Mouse (Mus musculus) forebrain, embryonic 14.5 days (tissue): ENCODE measurements around the gene Prune1. TPM values are rescaled to one million over a fixed set of nuclear protein-coding genes. Genes with fewer than 3 reads are reported as not detected.

ENCODE experiments used
- ATAC-seq: fragments of 200-750 bp; cut with Nextera tagmentation; 2 replicates; pipeline ENCODE4 v1.8.0; 2017; ENCODE audit warnings: mild to moderate bottlenecking, moderate library complexity
- DNase-seq: peaks from one replicate; pipeline ENCODE4 v3.0.0-alpha.2; 2015; ENCODE audit warnings: low spot score
- H3K27ac ChIP-seq: fragments of 300-500 bp; sonication (generic); 2 replicates; pipeline ENCODE4 v1.5.1; 2014; ENCODE audit warnings: low read depth, mild to moderate bottlenecking, control low read depth, low read length, moderate library complexity
- H3K27me3 ChIP-seq: fragments of 300-500 bp; sonication (generic); replicated peaks from 2 replicates; pipeline ENCODE4 v1.6.1; 2014; ENCODE audit warnings: low read length, control low read depth, mixed read lengths; ENCODE audit not compliant: control insufficient read depth, insufficient read depth
- H3K36me3 ChIP-seq: fragments of 300-500 bp; sonication (generic); 2 replicates; pipeline ENCODE4 v1.6.1; 2014; ENCODE audit warnings: low read length, control low read depth; ENCODE audit not compliant: control insufficient read depth, insufficient read depth
- H3K4me1 ChIP-seq: fragments of 300-500 bp; sonication (generic); 2 replicates; pipeline ENCODE4 v1.6.1; 2014; ENCODE audit warnings: antibody characterized with exemption, low read length, control low read depth; ENCODE audit not compliant: control insufficient read depth, insufficient read depth
- H3K4me2 ChIP-seq: fragments of 300-500 bp; sonication (generic); 2 replicates; pipeline ENCODE4 v1.6.1; 2014; ENCODE audit warnings: mild to moderate bottlenecking, control low read depth, low read length
- H3K4me3 ChIP-seq: fragments of 300-500 bp; sonication (generic); 2 replicates; pipeline ENCODE4 v1.5.1; 2014; ENCODE audit warnings: low read depth, low read length, control low read depth
- H3K9ac ChIP-seq: fragments of 300-500 bp; sonication (generic); 2 replicates; pipeline ENCODE4 v1.6.1; 2014; ENCODE audit warnings: mild to moderate bottlenecking, low read length, control low read depth, moderate library complexity
- H3K9me3 ChIP-seq: fragments of 300-500 bp; sonication (generic); replicated peaks from 2 replicates; pipeline ENCODE4 v1.6.1; 2016; ENCODE audit warnings: low read length, control low read depth, mixed read lengths; ENCODE audit not compliant: control insufficient read depth
- WGBS: fragments of 180-500 bp; shearing (Covaris S2); extraction: QIAGEN DNeasy Blood & Tissue Kit; methylation state at CpG from one replicate; pipeline ENCODE4 v1.1.7; 2014; 5-methylcytosine and 5-hydroxymethylcytosine counted together
- polyA plus RNA-seq: library from polyadenylated mRNA; unstranded; fragments of >200 nt; fragmentation: Nextera tagmentation; extraction: Ambion mirVana; gene quantifications from 2 replicates; pipeline ENCODE4 v1.2.1, GENCODE M21; 2014

Prune1 gene
- polyA plus RNA-seq, 1 experiment from 2014 or later, result 40.7 TPM

DNA sequence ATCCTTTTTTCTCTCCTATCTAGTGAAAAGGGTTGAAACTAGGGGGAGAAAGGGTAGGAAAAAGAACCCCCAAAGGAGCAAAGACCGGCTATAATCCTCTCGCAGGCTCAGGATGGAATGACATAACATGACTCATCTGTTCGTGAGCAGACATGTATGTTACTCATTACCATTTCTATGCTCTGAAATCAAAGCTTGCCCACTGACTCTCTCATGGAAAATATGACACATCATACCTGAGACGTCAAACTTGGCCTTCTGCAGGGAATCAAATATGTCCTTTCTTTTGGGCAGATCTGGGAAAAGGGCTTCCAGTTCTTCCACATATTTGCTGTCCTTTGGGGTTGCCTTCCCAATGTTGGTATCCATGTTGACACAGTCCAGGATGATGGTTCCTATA is 19.9 kb downstream of the Prune1 start:
- WGBS, result 98% methylated on average over 4 of the region's 4 CpGs
- no peaks in the 10 kb centered on the region for H3K4me1 ChIP-seq
- no peak overlapping the region for H3K4me2 ChIP-seq
- no peak for ATAC-seq
- no peaks in the 10 kb centered on the region for H3K9me3 ChIP-seq
- H3K36me3 ChIP-seq, result peaks cover 85% of the 10 kb centered on the region
- no peak overlapping the region for H3K9ac ChIP-seq
- H3K27ac ChIP-seq, result no peak overlapping the region
- no peaks in the 10 kb centered on the region for H3K27me3 ChIP-seq
- H3K4me3 ChIP-seq, result no peak overlapping the region
- DNase-seq, result no peak

DNA sequence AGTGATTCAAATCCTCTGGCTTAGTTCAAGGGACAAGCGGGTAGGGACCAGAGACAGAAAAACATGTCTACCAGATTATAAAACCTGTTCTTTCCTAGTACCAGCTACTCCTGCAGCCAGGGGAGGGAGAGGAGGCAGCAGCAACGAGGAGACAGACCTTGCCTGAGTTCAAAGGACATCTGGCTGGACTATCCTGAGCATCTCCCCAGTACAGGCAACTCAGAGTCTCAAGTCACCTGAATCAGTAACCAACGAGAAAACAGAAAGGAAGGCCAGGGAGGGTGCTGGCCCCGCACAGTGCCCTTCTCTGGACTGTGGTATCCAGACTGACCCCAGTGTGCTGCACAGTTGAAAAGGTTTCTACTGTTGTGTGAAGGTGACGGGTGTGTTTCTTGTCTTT is 24.9 kb downstream of the Prune1 start:
- H3K4me2 ChIP-seq, result no peak overlapping the region
- no peaks in the 10 kb centered on the region for H3K27me3 ChIP-seq
- DNase-seq (no peak), ATAC-seq (no peak)
- H3K27ac ChIP-seq, result no peak overlapping the region
- no peaks in the 10 kb centered on the region for H3K9me3 ChIP-seq
- H3K9ac ChIP-seq, result no peak overlapping the region
- no peak overlapping the region for H3K4me3 ChIP-seq
- H3K36me3 ChIP-seq, result peaks cover 78% of the 10 kb centered on the region
- no peaks in the 10 kb centered on the region for H3K4me1 ChIP-seq
- WGBS, result 86% methylated on average over 5 of the region's 5 CpGs

DNA sequence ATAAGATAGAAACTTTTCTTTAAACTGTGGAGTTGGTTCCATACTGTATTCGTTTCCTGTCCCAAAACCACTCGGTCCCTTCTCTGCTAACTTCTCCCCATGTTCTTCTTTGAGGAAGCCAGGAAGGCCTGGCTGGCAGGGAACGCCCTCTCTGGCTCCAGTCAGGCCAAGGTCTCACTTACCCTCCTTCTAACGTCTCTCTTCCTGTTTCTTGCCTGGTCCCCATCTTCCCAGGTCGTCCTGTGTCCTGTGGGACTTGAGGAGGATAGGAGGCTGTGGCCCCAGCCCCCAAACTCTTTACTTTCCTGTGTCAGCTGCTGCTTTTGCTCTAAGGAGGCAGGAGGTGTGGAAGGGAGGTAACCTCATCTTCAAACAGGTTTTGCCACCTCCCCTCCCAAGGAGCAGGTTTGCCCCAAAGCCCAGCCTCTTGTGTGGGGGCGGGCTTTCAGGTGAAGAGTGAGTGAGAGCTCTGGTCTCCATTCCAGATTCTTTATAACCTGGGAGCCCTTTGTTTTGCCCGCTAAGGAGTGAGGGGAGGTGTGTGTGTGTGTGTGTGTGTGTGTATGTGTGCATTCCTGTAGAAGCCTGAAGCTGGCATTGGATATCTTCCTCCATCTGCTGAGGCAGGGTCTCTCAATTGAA is 31.0 kb downstream of the Prune1 start, which contains the start of gene Bnipl:
Bnipl (minus strand) TSS at position 411 of the 642 bp plus-strand sequence.
- H3K9me3 ChIP-seq, result no peaks in the 10 kb centered on the region
- WGBS, result 61% methylated on average over 7 of the region's 7 CpGs
- no peaks in the 10 kb centered on the region for H3K27me3 ChIP-seq
- no peak within 1 kb of the TSS for H3K4me2 ChIP-seq
- DNase-seq (no peak), ATAC-seq (no peak)
- H3K4me3 ChIP-seq, result no peak within 1 kb of the TSS
- H3K27ac ChIP-seq, result no peak within 1 kb of the TSS
- peaks cover 29% of the 10 kb centered on the region for H3K36me3 ChIP-seq
- no peaks in the 10 kb centered on the region for H3K4me1 ChIP-seq
- H3K9ac ChIP-seq, result no peak within 1 kb of the TSS

DNA sequence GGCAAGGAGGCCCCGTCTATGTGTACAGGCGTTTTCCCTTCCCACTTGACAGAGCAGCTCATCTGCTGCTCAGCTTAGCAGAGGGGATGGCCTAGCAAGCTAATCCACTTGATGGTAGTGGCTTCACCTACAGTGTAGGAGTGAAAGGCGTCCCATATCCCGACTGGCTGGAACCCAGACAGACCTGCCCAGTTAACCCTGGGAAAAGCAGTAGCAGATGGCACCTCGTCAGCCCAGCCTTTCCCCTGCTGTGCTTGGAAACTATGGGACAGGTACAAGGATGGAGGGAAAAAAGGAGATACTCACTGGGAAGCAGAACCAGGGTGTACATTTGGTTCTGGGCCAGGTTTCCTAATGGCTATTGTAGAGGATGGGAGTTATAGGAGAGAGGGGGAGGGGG is 31.5 kb downstream of the Prune1 start:
- Histone ChIP-seq H3K4me1 (no peaks in the 10 kb centered on the region), H3K36me3 (peaks cover 25% of the 10 kb centered on the region), H3K27ac (no peak overlapping the region), H3K9ac (no peak overlapping the region), H3K4me2 (no peak overlapping the region), H3K4me3 (no peak overlapping the region), H3K27me3 (no peaks in the 10 kb centered on the region), H3K9me3 (no peaks in the 10 kb centered on the region)
- 85% methylated on average over 5 of the region's 5 CpGs for WGBS
- DNase-seq (no peak), ATAC-seq (no peak)

DNA sequence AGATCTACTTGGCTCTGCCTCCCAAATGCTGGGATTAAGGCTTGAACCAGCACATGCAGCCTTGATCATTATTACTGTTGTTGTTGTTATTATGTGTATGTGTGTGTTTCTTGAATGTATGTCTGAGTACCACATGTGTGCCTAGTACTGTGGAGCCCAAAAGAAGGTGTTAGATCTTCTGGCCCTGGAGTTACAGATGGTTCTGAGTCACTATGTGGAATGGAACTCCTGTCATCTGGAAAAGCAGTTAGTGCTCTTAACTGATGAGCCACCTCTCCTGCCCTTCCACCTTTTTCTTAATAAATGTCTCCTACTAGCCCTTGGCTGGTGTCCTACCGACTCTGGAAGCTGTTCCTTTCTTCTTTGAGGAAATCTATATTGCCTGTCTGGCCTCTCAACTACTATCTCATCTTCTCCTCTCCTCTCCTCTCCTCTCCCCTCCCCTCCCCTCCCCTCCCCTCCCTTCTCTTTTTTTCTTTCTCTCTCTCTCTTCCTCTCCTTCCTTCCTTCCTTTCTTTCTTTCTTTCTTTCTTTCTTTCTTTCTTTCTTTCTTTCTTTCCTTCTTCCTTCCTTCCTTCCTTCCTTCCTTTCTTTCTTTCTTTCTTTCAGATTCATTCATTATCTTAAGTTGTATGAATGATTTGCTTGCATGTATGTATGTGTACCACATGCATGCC is 34.1 kb downstream of the Prune1 start:
- Histone ChIP-seq H3K4me1 (no peaks in the 10 kb centered on the region), H3K4me3 (no peak overlapping the region), H3K4me2 (no peak overlapping the region), H3K9ac (no peak overlapping the region), H3K36me3 (0 out of 2 replicates have a peak, but pooled peaks cover 5% of the 10 kb centered on the region), H3K27ac (no peak overlapping the region), H3K27me3 (no peaks in the 10 kb centered on the region), H3K9me3 (no peaks in the 10 kb centered on the region)
- ATAC-seq (no peak), DNase-seq (no peak)
- WGBS, result 96% methylated on average over 1 of the region's 1 CpGs

DNA sequence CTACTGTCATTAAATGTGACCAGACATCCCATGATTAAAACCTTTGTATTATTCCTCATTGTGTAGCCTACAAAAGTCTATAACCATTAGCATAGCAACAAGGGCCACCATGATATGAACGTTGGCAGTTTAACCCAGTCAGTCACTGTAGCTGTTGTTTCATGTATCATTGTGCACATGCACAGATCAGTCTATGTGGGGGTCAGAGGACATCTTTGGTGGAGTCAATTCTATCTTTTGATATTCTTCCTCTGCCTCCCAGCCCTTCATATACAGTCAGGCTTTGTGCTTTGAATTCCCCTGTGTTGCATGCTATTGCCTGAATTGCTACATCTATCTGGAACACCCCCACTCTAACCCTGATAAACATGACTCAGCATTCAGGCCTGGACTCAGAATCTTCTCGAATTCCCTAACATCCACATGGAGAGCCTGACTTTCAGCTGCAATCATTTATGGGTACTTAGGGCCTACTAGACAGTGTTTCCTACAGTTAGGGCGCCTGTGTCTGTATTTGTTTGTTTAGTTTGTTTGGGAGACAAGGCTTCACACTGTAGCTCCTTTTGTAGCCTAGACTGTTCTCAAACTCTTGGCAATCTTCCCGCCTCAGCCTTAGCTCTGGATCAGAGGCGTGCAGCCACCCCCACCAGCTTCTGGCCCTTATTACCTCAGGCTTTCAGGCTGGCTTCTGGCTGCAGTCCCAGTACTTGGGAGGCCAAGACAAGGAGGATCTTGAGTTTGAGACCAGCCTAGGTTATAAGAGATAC is 35.2 kb downstream of the Prune1 start:
- ATAC-seq, result no peak
- peak; percentile 23 for DNase-seq
- H3K27me3 ChIP-seq, result no peaks in the 10 kb centered on the region
- no peak overlapping the region for H3K27ac ChIP-seq
- peaks cover 6% of the 10 kb centered on the region for H3K36me3 ChIP-seq
- H3K4me1 ChIP-seq, result no peaks in the 10 kb centered on the region
- H3K4me3 ChIP-seq, result no peak overlapping the region
- no peak overlapping the region for H3K9ac ChIP-seq
- 72% methylated on average over 5 of the region's 5 CpGs for WGBS
- H3K4me2 ChIP-seq, result no peak overlapping the region
- no peaks in the 10 kb centered on the region for H3K9me3 ChIP-seq

DNA sequence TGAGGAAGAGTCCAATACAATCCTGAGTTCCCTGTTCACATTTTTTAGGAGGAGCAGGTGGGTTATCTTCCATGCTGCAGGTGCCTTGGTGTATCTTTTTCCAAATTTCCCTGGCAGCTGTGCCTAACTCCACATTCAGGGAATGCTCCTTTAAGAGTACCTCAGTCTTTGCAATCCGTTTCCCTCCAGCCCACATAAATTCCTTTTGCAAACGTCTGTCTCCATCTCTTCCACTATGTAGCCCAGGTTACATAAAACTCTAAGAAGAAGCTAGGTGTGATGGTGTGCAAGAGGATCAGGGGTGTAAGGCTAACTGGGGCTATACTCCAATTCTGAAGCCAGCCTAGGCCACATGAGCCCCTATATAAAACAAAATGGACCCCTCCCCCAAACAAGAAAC is 38.8 kb downstream of the Prune1 start:
- no peaks in the 10 kb centered on the region for H3K4me1 ChIP-seq
- no peak overlapping the region for H3K9ac ChIP-seq
- H3K27ac ChIP-seq, result no peak overlapping the region
- no peaks in the 10 kb centered on the region for H3K27me3 ChIP-seq
- ATAC-seq (no peak), DNase-seq (no peak)
- H3K4me3 ChIP-seq, result no peak overlapping the region
- 88% methylated on average over 2 of the region's 2 CpGs for WGBS
- no peaks in the 10 kb centered on the region for H3K9me3 ChIP-seq
- peaks cover 9% of the 10 kb centered on the region for H3K36me3 ChIP-seq
- no peak overlapping the region for H3K4me2 ChIP-seq

DNA sequence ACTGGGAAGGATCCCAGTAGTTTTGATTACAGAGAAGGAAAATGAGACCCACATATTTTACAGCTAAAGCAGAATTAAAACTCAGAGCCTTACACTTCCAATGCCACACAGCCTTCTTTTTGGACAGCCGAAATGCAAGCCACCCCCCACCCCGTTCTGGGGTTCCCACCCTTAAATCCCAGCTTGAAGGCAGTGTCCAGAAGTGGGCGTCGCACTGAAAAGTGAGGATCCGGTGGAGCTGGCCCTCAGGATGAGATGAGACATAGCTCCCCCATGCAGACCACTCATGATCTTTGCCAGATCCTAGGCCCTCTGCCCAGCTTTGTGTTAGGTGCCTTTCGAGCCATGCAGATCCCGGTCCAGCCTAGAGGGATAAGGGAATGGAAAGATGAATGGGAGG is 40.4 kb downstream of the Prune1 start, which contains the start of gene Gm128:
Gm128 (minus strand) TSS at position 101 of the 400 bp plus-strand sequence.
- no peaks in the 10 kb centered on the region for H3K4me1 ChIP-seq
- 78% methylated on average over 7 of the region's 7 CpGs for WGBS
- no peaks in the 10 kb centered on the region for H3K9me3 ChIP-seq
- H3K4me2 ChIP-seq, result no peak within 1 kb of the TSS
- H3K27me3 ChIP-seq, result no peaks in the 10 kb centered on the region
- no peak for DNase-seq
- no peak within 1 kb of the TSS for H3K9ac ChIP-seq
- peaks cover 24% of the 10 kb centered on the region for H3K36me3 ChIP-seq
- ATAC-seq, result no peak
- no peak within 1 kb of the TSS for H3K27ac ChIP-seq
- H3K4me3 ChIP-seq, result no peak within 1 kb of the TSS

DNA sequence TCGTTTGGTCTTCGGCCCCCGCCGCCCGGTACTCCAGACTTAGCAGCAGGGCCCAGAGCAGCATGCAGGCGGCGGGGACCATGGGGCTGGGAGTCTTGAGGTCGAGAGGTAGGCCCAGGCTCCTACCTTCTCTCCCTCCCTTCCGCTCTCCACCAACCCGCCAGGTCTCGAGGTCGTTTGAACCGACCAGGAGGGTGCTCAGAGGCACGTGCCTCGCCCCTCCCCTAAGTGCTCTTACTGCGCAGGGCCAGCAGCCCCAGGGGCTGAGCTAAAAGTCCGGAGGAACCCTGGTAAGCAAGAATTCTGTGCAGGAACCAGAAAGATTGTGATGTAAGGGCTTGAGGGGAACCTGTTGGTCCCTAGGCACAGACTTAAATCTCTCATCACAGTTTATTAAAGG is 41.0 kb downstream of the Prune1 start:
- no peak for ATAC-seq
- WGBS, result 47% methylated on average over 17 of the region's 17 CpGs

More for the DNA sequence above, 41.0 kb downstream of the Prune1 start:
- H3K4me3 ChIP-seq, result no peak overlapping the region
- H3K36me3 ChIP-seq, result peaks cover 30% of the 10 kb centered on the region
- H3K9ac ChIP-seq, result no peak overlapping the region
- H3K9me3 ChIP-seq, result no peaks in the 10 kb centered on the region
- no peak overlapping the region for H3K27ac ChIP-seq
- no peaks in the 10 kb centered on the region for H3K4me1 ChIP-seq
- no peak for DNase-seq
- H3K4me2 ChIP-seq, result no peak overlapping the region
- no peaks in the 10 kb centered on the region for H3K27me3 ChIP-seq
